Mouse (Mus musculus): ENCODE results near the gene Rpn1.

Gene Rpn1

DNA sequence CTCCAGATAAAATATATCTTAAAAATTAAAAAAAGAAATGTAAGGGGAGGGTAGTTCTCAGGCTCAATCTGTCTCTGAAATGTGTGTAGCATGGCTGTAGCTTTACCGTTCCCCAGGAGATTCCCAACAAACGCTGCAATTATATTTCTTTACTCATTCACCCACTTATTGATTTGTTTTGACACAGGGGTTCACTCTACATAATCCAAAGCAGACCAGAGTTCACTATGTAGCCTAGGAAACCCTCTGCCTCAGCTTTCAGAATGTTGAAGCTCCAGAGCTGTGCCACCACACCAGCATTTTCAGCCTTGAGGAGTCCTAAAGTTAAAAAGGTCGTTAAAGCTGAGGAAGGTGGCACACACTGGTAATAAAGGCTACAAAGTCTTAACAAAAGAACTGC, 18.3 kb upstream of the Rpn1 start:
- DNase-seq (ENCODE audit: low spot score in 2 of 2) = no peak

DNA sequence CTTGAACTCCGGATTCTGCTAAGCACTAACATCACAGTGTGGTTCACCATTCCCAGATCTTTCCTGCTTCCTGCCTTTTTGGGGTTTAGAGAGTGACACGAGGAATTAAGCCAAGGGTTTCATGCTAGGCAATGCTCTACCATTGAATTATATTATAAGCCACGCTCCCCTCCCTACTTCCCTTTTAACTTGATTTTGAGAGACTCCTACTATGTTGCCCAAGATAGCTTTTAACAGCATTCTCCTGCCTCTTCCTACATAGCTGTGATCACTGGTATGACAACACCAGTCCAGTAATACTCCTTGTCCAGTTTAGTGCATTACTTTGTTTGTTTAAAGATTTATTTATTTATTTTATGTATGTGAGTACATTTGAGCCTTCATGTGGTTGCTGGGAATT, 16.6 kb upstream of the Rpn1 start:
- no peak for DNase-seq (ENCODE audit: low spot score in 2 of 2)

DNA sequence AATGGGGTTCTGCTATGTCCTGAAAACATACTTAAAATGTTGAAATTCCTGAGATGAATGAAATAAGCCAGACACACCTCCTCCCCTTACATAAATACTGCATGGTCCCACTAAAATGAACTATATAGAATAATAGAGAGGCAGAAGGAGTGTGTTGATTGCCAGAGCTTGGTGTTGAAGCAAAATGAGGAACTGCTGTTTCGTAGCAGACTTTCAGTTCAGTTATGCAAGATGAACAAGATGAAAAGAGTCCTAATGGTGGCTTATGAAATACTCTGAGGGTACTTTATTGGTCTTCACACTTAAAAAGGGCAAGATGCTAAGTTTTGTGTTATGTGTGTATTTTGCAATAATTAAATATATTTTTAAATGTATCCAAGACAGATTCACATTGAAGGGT, 15.5 kb upstream of the Rpn1 start:
- no peak for DNase-seq (ENCODE audit: low spot score in 2 of 2)

DNA sequence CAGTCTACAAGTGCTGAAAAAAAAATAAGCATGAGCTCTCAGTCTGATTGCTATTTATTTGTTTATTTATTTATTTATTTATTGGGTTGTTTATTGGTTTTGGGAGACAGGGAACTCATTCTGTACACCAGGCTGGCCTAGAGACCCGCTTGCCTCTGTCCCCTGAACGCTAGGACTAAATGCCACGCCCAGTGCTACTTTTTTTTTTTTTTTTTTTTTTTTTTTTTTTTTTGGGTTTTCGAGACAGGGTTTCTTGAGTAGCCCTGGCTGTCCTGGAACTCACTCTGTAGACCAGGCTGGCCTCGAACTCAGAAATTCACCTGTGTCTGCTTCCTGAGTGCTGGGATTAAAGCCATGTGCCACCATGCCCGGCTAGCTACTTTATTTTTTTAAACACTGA, 13.8 kb upstream of the Rpn1 start:
- no peak for DNase-seq (ENCODE audit: low spot score in 2 of 2)

DNA sequence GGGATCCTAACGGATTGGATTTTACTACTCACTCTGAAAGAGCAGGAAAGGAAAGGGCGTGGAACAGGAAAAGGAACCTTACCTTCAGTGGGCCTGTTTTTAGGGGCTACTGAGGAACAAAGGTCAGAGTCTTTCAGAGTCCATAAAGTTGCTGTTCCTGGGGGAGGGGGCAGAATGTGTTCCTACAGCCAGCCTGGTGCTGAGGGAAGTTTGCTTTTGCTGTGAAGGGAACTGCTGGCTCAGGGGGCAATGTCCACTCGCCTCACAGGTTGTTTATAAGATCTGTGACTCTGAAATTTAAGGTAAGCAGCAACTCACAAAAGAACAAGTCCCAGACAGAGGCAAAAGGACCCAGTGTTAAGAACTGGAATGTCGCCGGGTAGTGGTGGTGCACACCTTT, 13.1 kb upstream of the Rpn1 start:
- DNase-seq (ENCODE audit: low spot score in 2 of 2) = no peak

DNA sequence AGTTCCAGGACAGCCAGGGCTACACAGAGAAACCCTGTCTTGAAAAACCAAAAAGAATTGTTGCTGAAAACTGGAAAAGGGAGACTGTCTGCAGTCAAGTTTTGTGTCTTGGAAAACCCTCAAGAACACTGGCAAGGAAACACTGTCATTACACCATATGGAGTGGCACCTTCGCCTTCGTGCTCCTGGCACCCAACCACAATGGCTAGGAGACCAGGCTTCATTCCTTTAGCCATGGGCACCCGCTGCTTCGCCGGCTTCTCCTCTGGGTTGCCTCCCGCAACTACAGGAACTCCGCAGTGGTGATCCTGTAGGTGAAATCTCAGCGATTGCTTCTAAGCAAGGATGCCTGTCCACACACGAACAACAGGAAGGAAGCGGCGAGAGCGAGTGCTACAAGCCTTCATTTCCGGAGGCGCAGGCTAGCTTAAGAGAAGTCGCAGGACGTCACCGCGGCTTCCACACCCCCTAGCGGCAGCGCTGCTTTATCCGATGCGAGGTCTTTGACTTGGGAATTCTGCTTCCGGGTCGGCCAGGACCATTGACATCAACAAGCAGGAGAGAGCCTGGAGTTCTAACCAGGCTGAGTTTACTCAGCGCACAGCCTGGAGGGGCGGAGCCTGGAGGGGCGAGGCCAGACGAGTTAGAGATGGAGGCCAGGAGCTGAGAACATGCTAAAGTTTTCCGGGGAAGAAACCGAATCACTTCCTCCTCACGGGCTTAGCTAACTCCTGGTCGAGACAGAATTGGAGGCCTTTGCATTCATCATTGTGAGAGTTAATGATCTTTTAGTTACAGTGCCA, 9.3 kb upstream of the Rpn1 start:
- DNase-seq (ENCODE audit: low spot score in 2 of 2) = peak; percentile 93 to 97

DNA sequence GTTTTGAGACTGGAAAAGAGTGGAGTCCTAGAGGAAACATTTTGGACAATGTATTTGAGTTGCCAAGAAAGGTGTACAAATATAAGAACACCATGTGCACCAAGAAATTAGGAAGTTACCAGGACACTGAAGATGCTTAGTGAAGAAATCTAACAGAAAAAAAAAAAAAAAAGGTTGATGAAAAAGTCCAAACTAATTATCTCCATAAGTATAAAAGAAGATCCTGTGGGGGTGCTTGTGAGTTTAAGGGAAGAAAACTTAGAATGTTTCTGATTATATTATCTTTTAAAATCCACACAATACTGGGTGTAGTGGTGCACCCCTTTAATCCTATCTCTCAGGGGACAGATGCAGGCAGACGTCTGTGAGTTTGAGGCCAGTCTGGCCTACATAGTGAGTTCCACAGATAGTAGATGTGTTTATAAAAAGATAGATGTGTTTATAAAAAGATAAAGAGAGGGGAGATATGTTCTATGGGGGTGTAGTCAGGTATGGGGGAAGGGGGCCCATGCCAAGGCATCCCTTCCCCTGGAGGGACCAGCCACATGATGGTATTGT, 8.2 kb upstream of the Rpn1 start:
- no peak for DNase-seq (ENCODE audit: low spot score in 2 of 2)

DNA sequence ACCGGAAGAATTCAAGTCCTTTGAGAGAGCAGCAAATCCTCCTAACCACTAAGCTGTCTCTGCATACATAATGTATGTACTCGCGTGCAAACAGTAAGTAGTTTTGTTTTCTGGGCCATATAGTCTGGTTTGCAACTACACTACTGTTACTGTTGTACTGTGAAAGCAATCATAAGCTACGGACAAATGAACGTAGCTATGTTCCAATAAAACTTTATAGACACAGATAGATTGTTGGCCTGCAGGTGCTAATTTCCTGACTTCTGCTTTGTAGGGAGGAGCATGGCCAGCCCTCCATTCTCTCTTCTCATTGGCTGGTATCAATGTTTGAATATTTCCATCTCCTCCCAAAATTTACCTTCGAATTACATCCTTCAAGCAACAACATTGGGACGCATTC, 1.2 kb upstream of the Rpn1 start:
- DNase-seq (ENCODE audit: low spot score in 2 of 2) = no peak

DNA sequence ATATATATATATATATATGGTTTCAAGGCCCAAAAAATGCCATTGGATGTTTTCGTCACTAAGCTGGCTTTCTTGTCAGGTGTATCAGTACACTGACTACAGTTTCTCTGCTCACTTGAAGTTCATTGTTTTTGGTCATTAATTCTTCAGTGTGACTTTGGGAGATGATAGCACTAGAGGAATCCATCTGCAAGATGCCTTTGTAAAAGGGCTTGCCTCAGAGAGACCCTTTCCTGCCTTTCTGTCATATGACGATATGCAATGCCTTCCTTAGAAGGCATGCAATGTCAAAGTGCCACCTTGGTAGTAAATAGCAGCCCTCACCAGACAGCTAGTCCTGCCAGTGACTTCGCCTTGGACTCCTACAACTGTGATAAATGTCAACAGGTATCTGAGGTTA, 610 bp upstream of the Rpn1 start:
- no peak for DNase-seq (ENCODE audit: low spot score in 2 of 2)

DNA sequence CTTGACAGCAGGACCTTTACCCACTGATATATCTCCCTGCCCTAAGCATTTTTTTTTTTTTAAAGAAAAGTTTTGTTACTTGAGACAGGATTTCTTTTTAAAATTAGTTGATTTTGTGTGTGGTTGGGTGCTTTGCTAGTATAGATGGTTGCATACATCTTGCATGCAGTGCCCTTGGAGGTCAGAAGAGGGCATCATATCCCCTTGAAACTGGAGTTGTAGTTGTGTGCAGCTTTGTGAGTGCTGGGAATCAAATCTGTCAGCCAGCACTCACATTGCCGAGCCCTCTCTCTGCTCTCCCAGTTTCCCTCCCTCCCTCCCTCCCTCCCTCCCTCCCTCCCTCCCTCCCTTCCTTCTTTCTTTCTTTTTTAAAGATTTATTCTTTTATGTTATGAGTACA, 4.7 kb downstream of the Rpn1 start:
- DNase-seq (ENCODE audit: low spot score in 2 of 2) = no peak

DNA sequence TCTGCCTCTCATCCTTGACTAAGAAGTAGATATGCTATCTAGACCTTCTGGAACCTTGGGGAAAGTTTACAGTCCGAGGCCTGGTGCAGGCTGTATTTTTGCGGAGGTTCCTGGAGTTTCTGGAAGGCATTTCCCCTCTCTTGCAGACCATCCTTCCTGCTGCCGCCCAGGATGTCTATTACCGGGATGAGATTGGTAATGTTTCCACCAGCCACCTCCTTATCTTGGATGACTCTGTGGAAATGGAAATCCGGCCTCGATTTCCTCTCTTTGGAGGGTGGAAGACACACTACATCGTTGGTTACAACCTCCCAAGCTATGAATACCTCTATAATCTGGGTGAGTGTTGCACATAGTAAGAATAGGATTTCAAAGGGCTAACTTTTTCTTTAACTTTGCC, 11.1 kb downstream of the Rpn1 start:
- DNase-seq (ENCODE audit: low spot score in 2 of 2) = no peak

DNA sequence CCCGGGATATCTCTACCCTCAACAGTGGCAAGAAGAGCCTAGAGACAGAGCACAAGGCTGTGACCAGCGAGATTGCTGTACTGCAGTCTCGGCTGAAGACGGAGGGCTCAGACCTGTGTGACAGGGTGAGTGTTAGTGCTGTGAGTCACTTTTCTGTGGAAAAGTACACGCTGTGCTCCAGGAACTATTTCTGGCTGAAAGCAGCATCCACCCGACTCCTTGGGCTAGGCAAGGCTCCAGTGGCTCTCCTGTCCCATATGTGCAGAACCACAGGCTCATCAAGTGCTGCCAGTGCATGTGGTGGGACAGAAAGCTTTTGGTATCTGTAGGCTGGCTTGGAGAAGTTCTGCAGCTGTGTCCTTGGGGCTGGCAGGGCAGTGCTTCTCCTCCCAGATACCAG, 17.8 kb downstream of the Rpn1 start:
- no peak for DNase-seq (ENCODE audit: low spot score in 2 of 2)

DNA sequence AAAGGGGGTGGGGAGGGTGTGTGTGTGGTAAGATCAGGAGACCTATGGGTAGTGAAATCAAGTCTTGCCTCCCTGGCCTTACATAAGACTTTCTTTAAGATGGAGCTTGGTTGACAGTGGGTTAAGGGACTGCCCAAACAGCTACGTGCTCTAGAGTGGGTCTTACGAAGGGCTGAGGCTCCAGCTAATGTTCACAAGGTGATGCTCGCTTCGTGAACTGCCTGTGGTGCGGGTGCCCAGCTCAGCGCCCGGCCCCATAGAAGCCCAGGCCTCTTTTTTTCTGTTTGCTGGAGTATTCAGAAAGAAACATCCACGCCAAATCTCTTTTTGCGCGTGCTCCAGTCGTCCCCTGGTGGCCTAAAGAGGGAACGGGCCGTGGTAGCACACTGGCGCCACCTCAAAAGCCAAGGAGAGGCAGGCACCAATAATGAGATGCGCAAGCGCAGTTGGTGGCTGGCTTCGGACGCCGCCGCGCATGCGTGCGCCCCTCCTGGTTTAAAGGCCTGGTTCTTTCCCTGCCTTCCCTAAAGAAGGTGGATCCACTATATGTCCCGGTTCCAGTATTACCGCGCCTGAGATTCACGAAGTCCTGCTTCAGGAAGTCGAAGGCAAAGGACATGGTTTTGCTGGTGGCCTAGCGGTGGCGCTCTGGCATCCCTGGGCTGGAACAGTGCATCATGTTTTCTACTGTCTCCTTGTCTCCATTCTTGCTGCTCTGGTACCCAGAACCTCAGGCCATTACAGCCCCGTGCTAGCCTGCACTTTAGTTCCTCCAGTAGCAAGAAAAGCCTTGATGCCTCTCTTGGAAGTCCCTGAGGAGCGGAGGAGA, 21.7 kb downstream of the Rpn1 start:
- DNase-seq (ENCODE audit: low spot score in 2 of 2) = peak; percentile 89 to 93

DNA sequence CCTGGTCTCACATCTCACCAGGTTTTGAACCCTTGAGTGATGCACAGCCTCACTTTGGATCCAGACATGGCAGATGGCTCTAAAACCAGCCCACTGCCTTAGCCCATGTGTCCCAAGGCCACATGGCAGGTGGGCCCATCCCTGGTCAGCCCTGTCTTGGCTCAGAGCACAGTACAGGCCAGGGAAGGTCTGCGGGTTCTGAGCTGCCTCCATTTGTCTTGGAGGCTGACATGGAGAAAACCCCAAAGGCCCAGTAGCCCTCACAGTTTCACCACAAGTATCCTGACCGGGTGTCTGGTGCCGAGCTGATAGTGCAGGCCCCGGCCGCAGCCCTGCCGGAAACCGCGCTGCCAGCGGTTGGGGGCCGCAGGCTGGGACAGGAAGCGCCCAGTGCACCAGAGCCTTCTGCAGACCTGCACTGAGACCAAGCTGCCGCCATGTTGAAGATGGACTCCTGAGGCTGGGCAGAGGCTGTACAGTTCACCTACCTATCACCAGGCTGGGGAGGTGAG, 22.4 kb downstream of the Rpn1 start:
- DNase-seq (ENCODE audit: low spot score in 2 of 2) = no peak

DNA sequence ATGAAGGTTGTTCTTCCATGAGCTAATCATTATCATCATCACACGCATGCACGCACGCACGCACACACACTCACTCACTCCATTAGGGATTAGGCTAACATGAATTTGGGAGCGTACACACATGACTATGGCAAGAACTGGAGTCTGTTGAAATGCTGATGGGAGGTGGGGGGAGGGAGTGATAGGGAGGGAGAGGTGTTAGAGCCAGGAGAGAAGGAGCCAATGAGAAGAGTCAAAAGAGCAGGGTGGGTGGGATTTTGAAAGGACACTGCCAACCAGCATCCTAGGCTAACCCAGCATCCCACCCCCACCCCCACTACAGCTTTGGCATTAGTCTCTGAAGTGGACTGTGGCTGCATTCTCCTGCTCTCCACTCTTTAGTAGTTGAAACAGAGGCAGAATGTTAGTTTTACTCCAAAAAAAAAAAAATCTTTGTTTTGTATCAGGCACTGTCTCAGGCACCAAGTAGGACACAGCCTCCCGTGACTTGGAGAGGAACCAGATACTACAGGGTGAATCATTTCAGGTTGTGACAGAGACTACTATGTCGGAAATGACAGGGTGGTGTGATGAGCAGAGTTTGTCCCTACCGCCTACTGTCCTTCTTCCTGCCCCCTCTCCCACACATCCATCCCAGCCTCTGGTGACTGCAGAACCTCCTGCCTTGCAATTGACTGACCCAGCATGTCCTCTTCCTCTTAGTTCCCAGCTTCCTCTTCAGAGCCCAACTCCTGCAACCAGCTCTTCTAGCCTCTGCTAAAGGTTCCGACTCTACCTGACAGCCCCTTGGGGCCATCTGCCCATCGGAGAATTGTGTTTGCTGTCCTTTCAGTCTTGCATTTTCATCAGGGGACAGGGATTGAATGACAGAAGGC, 23.6 kb downstream of the Rpn1 start:
- no peak for DNase-seq (ENCODE audit: low spot score in 2 of 2)

DNA sequence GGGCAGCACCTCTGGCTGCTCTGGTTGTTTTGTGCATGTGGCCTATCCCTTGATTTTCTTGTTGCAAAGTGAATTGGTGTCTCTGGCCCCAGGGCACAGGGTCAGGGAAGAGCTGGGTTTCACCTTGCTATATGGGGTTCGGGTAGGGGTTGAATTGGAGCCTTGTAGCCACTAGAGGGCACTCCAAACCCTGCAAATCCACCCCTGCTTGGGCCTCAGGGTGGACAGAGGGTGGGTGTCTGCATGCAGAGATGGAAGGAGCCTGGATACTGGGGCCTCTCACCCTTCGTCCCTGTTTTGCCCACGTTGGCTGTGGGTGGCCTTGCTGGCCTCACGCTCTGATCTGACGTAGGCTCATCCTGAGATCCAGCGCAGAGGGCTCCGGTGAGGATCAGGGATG, 28.9 kb downstream of the Rpn1 start:
- peak; percentile 47 to 49 for DNase-seq (ENCODE audit: low spot score in 2 of 2)

DNA sequence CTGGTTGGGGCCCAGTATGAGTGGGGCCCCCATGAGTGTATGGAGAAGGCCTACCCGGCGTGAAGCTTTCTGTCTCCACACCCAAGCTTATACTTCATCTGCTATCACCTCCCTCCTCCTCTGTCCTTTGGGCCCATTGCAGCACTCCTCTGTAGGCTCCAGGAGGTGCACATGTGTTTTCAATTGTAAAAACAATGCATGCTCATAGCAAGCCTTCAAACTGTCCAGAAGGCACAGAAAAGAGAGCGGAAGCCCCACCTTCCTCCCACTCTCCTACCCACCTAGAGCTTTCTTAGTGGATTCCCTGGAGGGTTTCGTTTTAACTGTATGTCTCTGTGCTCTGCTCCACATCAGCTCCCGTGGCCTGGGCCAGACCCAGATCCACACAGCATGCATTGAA, 30.1 kb downstream of the Rpn1 start:
- no peak for DNase-seq (ENCODE audit: low spot score in 2 of 2)

DNA sequence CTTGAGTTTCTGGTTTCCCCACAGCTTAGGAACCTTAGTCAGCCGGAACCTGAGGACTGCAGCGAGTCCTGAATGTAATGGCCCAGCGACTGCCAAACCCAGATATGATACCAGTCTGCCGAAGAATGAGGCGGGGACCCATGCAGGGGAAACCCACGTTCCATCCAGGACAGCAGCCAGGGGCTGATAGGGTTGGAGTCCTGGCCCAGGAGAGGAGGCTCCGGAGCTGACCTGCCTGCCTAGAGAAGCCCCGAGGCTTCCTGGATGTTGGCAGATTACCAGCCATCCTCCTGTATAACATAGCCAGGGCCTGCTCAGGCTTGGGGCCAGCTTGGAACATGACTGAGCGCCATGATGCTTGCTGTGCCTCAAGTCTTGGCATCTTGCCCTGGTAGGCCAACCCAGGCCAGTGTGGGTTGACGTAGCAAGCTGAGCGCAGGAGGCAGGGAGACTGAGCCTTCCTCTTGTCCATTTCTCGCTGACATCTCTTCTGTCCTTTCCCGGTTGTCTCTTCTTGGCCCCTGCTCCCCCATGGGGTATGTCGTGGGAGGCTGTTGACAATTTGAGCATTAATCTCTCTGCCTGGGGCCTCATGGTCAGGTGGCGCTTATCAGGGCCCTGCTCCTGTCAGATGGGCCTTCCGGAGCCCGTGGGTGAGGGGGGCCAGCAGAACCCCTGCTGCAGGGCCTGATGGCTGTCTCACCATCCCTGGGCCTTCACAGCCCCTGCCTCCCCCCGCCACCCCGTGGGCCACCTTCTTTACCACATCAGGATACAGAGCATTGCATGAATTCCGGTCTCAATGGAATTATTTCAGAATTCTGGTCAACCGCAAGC, 32.3 kb downstream of the Rpn1 start:
- no peak for DNase-seq (ENCODE audit: low spot score in 2 of 2)

DNA sequence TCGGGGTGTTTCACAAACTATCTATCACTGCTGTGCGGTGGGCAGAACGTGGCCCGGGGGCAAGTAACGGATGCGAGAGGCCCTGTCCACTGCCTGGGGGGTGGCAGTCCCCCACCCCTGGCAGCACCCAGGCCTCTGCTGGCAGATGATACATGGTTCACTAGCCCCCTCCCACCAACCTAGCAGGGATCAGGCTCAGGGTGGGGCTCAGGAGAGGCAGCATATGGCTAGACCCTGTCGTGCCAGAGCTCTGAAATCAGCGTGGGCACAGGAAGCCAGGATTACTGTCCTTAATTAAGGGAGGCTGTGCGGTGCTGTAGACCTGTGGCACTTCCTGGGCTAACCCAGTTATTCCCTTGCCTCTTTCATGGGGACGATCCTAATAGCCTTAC, 32.9 kb downstream of the Rpn1 start:
- no peak for DNase-seq (ENCODE audit: low spot score in 2 of 2)

DNA sequence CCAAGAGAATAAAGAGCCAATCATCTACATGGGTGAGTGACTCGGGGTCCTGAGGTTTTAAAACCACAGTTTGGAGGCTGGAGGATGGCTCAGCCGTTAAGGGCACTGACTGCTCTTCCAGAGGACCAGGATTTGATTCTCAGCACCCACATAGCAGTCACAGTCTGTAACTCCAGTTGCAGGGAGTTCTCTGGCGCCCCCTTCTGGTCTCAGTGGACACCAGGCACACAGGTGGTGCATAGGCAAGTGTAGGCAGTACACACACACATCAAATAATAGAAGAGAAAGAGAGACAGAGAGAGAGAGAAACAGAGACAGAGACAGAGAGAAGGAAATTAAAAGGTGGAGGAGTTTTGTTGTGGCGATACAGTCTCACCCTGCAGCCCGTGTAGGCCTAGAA, 35.0 kb downstream of the Rpn1 start:
- no peak for DNase-seq (ENCODE audit: low spot score in 2 of 2)

DNA sequence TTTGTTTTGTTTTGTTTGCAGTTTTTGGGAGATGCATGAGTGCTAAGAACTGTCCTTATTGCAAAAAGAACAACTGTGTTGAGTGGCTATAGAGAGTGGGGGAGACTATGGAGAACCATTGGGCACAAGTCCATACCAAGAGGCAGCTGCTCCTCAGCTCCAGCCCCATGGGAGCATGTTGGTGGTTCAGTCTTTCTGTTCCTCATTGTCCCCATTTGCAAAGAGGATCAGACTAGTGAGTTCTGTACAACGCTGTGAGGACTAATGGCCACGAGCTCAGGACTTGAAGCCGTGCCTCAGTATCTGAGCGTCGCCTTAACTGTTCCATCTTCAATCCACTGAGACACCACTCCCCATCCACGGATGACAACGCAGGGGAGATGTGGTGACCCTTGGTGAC, 36.5 kb downstream of the Rpn1 start:
- no peak for DNase-seq (ENCODE audit: low spot score in 2 of 2)
